Mouse (Mus musculus) midbrain, embryonic 12.5 days (tissue): ENCODE measurements at regions not wholly inside any gene's neighbourhood (a gene's known extent, or its start where the extent isn't known, plus 50 kb on each side); places are given as distances from the start of the nearest gene placed in this dataset.

Experiments
- ATAC-seq: fragments of 200-750 bp; cut with Nextera tagmentation; 2 replicates; pipeline ENCODE4 v1.8.0; 2017; ENCODE audit warnings: low read depth, moderate TSS enrichment, moderate library complexity; ENCODE audit not compliant: low FRiP score
- H3K27ac ChIP-seq: fragments of 300-500 bp; sonication (generic); replicated peaks from 2 replicates; pipeline ENCODE4 v1.5.1; 2016; ENCODE audit warnings: mild to moderate bottlenecking
- H3K27me3 ChIP-seq: fragments of 300-500 bp; sonication (generic); 2 replicates; pipeline ENCODE4 v1.6.1; 2016; ENCODE audit warnings: mild to moderate bottlenecking
- H3K36me3 ChIP-seq: fragments of 300-500 bp; sonication (generic); 2 replicates; pipeline ENCODE4 v1.6.1; 2016
- H3K4me1 ChIP-seq: fragments of 300-500 bp; sonication (generic); 2 replicates; pipeline ENCODE4 v1.6.1; 2016
- H3K4me2 ChIP-seq: fragments of 300-500 bp; sonication (generic); replicated peaks from 2 replicates; pipeline ENCODE4 v1.6.1; 2016; ENCODE audit warnings: mild to moderate bottlenecking, moderate library complexity
- H3K4me3 ChIP-seq: fragments of 300-500 bp; sonication (generic); 2 replicates; pipeline ENCODE4 v1.5.1; 2016; ENCODE audit warnings: mild to moderate bottlenecking
- H3K9ac ChIP-seq: fragments of 300-500 bp; sonication (generic); replicated peaks from 2 replicates; pipeline ENCODE4 v1.6.1; 2016; ENCODE audit warnings: mild to moderate bottlenecking, moderate library complexity
- H3K9me3 ChIP-seq: fragments of 300-500 bp; sonication (generic); 2 replicates; pipeline ENCODE4 v1.6.1; 2016; ENCODE audit warnings: mild to moderate bottlenecking
- WGBS: fragments of 180-500 bp; shearing (Covaris S2); methylation state at CpG from one replicate; pipeline ENCODE4 v1.1.7; 2016; 5-methylcytosine and 5-hydroxymethylcytosine counted together

DNA sequence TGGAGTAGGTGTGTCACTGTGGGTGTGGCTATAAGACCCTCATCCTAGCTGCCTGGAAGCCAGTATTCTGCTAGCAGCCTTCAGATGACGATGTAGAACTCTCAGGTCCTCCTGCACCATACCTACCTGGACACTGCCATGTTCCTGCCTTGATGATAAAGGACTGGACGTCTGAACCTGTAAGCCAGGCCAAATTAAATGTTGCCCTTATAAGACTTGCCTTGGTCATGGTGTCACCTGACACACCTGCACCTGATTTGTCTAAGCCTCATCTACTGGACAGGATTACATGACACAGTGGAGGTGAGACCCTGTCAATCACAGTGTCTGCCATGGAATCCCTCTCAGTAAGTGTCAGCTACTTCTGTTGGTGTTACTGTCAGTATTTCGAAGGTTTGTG lies 92.5 kb upstream of the Pgrmc2 start:
- Histone ChIP-seq H3K27me3 (no peaks in the 10 kb centered on the region), H3K4me3 (no peak overlapping the region), H3K9me3 (no peaks in the 10 kb centered on the region), H3K4me2 (no peak overlapping the region), H3K4me1 (no peaks in the 10 kb centered on the region), H3K36me3 (no peaks in the 10 kb centered on the region), H3K9ac (no peak overlapping the region), H3K27ac (no peak overlapping the region)
- WGBS = 86% methylated on average over 3 of the region's 3 CpGs
- no peak for ATAC-seq

DNA sequence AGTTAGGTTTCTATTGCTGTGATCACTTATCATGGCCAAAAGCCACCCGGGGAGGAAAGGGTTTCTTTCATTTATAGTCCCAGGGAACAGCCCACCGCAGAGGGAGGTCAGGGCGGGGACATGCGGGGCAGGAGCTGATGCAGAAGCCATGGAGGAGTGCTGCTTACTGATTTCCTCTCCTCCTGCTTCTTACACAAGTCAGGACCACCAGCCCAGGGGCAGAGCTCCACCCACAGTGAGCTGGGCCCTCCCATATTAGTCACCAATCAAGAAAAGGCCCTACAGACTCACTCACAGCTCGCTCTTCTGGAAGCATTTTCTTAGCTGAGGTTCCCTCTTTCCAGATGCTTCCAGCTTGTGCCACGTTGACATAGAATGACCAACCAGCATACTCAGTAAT lies 90.7 kb upstream of the Pgrmc2 start:
- no peaks in the 10 kb centered on the region for H3K9me3 ChIP-seq
- H3K27ac ChIP-seq = no peak overlapping the region
- H3K27me3 ChIP-seq = no peaks in the 10 kb centered on the region
- no peak overlapping the region for H3K4me3 ChIP-seq
- H3K4me1 ChIP-seq = no peaks in the 10 kb centered on the region
- 68% methylated on average over 6 of the region's 6 CpGs for WGBS
- no peaks in the 10 kb centered on the region for H3K36me3 ChIP-seq
- peak; percentile 27; the same call in 1 of the 2 replicates for ATAC-seq
- H3K4me2 ChIP-seq = no peak overlapping the region
- H3K9ac ChIP-seq = no peak overlapping the region

DNA sequence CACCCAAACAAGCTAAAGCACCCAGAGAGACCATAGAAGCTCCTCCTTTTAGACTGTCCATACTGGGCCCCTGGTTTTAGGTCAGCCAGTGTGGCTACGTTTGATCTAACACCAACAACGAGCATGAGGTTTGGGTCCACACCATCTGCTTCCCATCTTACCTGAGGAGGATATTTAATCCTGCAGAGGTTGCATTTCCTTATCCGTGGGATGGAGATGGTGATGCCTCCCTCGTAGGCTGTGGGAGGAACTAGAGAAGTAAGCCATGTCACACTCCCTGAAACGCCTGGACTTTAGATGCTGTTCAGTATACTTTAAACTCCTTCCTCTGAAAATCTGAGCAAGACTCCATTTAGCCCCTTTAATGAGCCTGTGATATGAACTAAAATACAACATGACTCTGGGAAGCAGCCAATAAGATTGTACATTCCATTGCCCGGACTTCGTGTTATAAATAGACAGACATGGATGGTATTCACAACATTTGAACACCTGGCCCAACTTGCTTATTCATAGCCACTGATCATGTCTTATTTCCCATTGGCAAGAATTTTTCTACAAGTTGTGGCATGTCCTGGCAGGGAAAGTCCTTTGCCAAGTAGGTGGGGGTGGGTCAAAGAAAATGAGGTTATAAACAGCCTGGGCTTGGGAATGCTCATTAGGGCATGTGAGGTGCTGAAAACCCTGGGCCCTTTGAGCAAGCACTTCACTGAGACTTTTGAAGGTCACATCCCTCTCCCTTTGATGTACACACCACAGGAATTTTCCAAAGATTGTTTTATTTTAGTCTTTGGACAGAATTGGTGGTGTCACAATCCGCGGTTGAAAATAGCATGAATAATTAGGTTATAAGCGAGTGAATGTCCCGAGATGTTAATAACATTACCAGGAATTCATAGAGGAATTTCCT lies 89.7 kb upstream of the Pgrmc2 start:
- Histone ChIP-seq H3K27ac (no peak overlapping the region), H3K4me1 (no peaks in the 10 kb centered on the region), H3K9ac (no peak overlapping the region), H3K4me3 (no peak overlapping the region), H3K27me3 (no peaks in the 10 kb centered on the region), H3K4me2 (no peak overlapping the region), H3K9me3 (no peaks in the 10 kb centered on the region), H3K36me3 (no peaks in the 10 kb centered on the region)
- 83% methylated on average over 11 of the region's 11 CpGs for WGBS
- no peak for ATAC-seq

DNA sequence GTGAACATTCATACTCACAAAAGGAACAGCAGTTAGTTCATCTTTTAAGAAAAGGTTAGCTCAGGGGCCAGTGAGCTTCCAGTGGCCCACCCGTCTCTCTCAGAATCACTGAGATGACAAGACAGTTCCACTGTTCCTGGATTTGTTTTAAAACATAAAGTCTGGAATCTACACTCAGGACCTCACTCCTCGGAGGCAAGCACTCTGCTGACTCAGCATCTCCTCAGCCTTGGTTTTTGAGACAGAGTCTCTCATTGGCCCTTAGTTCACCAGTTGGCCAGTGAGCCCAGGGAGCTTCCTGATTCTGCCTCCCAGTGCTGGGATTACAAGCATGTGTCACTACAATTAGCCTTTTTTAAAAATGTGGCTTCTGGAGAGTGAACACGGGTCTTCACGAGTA lies 88.9 kb upstream of the Pgrmc2 start:
- ATAC-seq = no peak
- 91% methylated on average over 4 of the region's 4 CpGs for WGBS

GRCm38 (mm10) chr3:41171310-41171709 lies 88.5 kb upstream of the Pgrmc2 start:
- 86% methylated on average over 4 of the region's 4 CpGs for WGBS
- no peaks in the 10 kb centered on the region for H3K27me3 ChIP-seq
- no peaks in the 10 kb centered on the region for H3K36me3 ChIP-seq
- no peak overlapping the region for H3K4me2 ChIP-seq
- H3K9ac ChIP-seq = no peak overlapping the region
- no peaks in the 10 kb centered on the region for H3K9me3 ChIP-seq
- no peak overlapping the region for H3K4me3 ChIP-seq
- H3K27ac ChIP-seq = no peak overlapping the region
- ATAC-seq = no peak
- no peaks in the 10 kb centered on the region for H3K4me1 ChIP-seq

More for the DNA sequence above, 88.9 kb upstream of the Pgrmc2 start:
- no peak overlapping the region for H3K27ac ChIP-seq
- no peaks in the 10 kb centered on the region for H3K27me3 ChIP-seq
- no peak overlapping the region for H3K4me2 ChIP-seq
- no peaks in the 10 kb centered on the region for H3K36me3 ChIP-seq
- H3K9me3 ChIP-seq = no peaks in the 10 kb centered on the region
- no peaks in the 10 kb centered on the region for H3K4me1 ChIP-seq
- no peak overlapping the region for H3K9ac ChIP-seq
- no peak overlapping the region for H3K4me3 ChIP-seq

DNA sequence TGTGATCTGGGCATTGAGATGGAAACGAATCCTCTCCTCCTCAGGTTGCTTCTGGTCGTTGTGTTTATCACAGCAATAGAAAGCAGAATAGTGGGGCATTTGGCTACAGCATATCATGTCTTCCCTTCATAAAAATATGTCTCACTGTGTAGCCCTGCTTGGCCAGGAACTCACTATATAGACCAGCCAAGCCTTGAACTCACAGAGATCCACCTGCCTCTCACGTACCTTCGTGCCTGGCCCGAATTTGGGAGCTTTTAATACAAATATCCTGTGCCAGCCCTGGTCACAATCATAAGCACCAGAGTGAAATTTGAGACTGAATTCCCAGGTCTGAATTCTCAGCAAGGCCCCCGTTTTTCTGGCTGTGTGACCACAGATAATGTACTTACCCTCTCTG lies 87.7 kb upstream of the Pgrmc2 start:
- H3K36me3 ChIP-seq = no peaks in the 10 kb centered on the region
- 83% methylated on average over 6 of the region's 6 CpGs for WGBS

GRCm38 (mm10) chr3:41169430-41169829 lies 86.6 kb upstream of the Pgrmc2 start:
- Histone ChIP-seq H3K4me2 (no peak overlapping the region), H3K4me1 (no peaks in the 10 kb centered on the region), H3K9me3 (no peaks in the 10 kb centered on the region), H3K4me3 (no peak overlapping the region), H3K27me3 (no peaks in the 10 kb centered on the region), H3K36me3 (no peaks in the 10 kb centered on the region), H3K27ac (no peak overlapping the region), H3K9ac (no peak overlapping the region)
- 93% methylated on average over 10 of the region's 10 CpGs for WGBS
- no peak for ATAC-seq

More for the DNA sequence above, 87.7 kb upstream of the Pgrmc2 start:
- H3K27ac ChIP-seq = no peak overlapping the region
- no peak overlapping the region for H3K4me3 ChIP-seq
- no peaks in the 10 kb centered on the region for H3K9me3 ChIP-seq
- no peak overlapping the region for H3K9ac ChIP-seq
- ATAC-seq = no peak
- no peak overlapping the region for H3K4me2 ChIP-seq
- H3K27me3 ChIP-seq = no peaks in the 10 kb centered on the region
- H3K4me1 ChIP-seq = no peaks in the 10 kb centered on the region

DNA sequence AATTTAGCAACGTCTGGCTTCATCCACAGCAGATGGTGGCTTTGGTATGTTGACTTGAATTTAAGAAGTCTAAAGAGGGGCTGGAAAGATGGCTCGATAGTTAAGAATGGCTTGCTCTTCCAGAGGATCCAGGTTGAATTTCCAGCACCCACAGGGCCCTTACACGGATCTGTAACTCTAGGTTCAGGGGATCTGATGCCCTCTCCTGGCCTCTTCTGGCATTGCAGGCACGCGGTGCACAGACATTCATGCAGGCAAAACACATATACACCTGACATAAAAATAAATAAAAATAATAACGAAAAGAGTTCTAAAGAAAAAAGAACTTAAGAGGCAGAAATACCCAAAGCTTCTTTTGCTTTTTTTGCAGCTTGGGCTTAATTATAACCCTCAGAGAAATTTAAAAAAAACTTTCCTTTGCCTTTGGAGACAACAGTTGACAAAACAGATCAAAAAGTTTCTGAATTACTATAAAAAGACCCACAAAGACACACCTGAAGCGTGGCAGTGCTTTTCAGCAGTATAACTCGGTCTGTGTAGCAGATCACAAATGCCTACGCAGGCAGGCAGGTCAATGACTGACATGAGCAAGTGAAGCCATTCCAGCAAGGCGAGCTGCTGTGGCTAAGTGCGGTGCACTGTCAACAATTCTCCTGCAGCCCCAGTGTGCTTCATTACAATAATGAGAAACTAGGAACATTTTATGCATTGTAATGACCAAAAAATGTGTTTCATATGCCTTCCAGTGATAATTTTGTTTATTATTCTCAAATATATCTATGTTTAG lies 85.5 kb upstream of the Pgrmc2 start:
- Histone ChIP-seq H3K27me3 (no peaks in the 10 kb centered on the region), H3K27ac (no peak overlapping the region), H3K4me3 (no peak overlapping the region), H3K4me2 (no peak overlapping the region), H3K9me3 (no peaks in the 10 kb centered on the region), H3K36me3 (no peaks in the 10 kb centered on the region), H3K9ac (no peak overlapping the region), H3K4me1 (no peaks in the 10 kb centered on the region)
- WGBS = 86% methylated on average over 11 of the region's 11 CpGs
- no peak for ATAC-seq

- ATAC-seq = no peak
- H3K4me3 ChIP-seq = no peak overlapping the region
- no peak overlapping the region for H3K4me2 ChIP-seq
- no peaks in the 10 kb centered on the region for H3K36me3 ChIP-seq
- H3K27me3 ChIP-seq = no peaks in the 10 kb centered on the region
- H3K9ac ChIP-seq = no peak overlapping the region
- no peaks in the 10 kb centered on the region for H3K9me3 ChIP-seq
- H3K4me1 ChIP-seq = no peaks in the 10 kb centered on the region
- 94% methylated on average over 3 of the region's 3 CpGs for WGBS
- H3K27ac ChIP-seq = no peak overlapping the region
Observed at GRCm38 (mm10) chr3:41167476-41167875, 84.6 kb upstream of the Pgrmc2 start.

- Histone ChIP-seq H3K36me3 (no peaks in the 10 kb centered on the region), H3K4me1 (no peaks in the 10 kb centered on the region), H3K4me3 (no peak overlapping the region), H3K9ac (no peak overlapping the region), H3K9me3 (no peaks in the 10 kb centered on the region), H3K27me3 (no peaks in the 10 kb centered on the region), H3K27ac (no peak overlapping the region), H3K4me2 (no peak overlapping the region)
- ATAC-seq = no peak
- 82% methylated on average over 7 of the region's 7 CpGs for WGBS
Observed at GRCm38 (mm10) chr3:41164736-41165135, 81.9 kb upstream of the Pgrmc2 start.

DNA sequence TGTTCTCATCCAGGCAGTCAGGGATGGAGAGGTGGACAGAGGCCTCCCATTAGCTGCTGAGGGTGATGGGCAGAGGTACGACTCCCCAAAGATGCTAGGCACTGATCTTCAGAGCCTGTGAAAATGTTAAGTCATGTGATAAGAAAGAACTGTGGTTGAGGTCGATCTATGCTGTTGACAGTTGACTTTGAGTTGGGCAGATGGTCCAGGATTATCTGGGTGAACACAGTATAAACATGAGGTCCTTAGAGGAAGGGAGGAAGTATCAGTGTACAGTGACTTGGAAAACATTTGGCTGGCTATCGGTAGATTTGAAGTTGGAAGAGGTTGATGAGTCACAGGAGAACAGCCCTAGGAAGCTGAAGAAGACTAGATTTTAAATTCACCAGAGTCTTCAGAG lies 80.9 kb upstream of the Pgrmc2 start:
- H3K9ac ChIP-seq = no peak overlapping the region
- no peak for ATAC-seq

DNA sequence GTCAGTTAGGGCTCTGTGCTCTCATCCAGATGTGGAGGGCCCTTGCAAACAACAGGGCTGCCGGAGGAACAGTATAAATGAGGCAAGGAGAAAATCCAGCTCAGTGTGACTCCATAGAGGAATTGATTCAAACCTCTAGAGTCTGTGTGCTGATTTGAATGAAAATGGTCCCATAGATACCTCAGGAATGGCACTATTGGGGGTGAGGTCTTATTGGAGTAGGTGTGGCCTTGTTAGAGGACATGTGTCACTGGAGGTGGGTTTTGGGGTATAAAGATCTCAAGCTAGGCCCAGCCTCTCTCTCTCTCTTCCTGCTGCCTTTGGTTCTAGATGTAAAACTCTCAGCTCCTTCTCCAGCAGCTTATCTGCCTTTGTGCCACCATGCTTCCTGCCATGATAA lies 79.7 kb upstream of the Pgrmc2 start:
- H3K4me3 ChIP-seq = no peak overlapping the region
- H3K4me2 ChIP-seq = no peak overlapping the region
- 88% methylated on average over 1 of the region's 1 CpGs for WGBS
- no peaks in the 10 kb centered on the region for H3K4me1 ChIP-seq
- no peak for ATAC-seq
- H3K9me3 ChIP-seq = no peaks in the 10 kb centered on the region
- H3K36me3 ChIP-seq = no peaks in the 10 kb centered on the region
- no peak overlapping the region for H3K9ac ChIP-seq
- H3K27ac ChIP-seq = no peak overlapping the region
- no peaks in the 10 kb centered on the region for H3K27me3 ChIP-seq

More for the DNA sequence above, 80.9 kb upstream of the Pgrmc2 start:
- Histone ChIP-seq H3K27ac (no peak overlapping the region), H3K36me3 (no peaks in the 10 kb centered on the region), H3K4me3 (no peak overlapping the region), H3K27me3 (no peaks in the 10 kb centered on the region), H3K4me2 (no peak overlapping the region), H3K9me3 (no peaks in the 10 kb centered on the region), H3K4me1 (no peaks in the 10 kb centered on the region)
- 88% methylated on average over 3 of the region's 3 CpGs for WGBS
